Mouse (Mus musculus) layer of hippocampus, adult 8-10 months (tissue): Measurements from ENCODE around the gene Col15a1. TPM values are rescaled to one million over a fixed set of nuclear protein-coding genes. Genes with fewer than 3 reads are reported as not detected.

Source experiments
- DNase-seq, 2 experiments: peaks; one replicate each; pipeline ENCODE4 v3.0.0; 2022; ENCODE audit warnings: low spot score in 2 of 2
- total RNA-seq, 4 experiments: library from RNA; stranded (reverse); gene quantifications; 2 replicates each; pipeline ENCODE4 v1.2.4; 2022

Col15a1 gene
- total RNA-seq, 4 experiments from 2014 or later = 5.5 to 13.3 (median 5.7) TPM

GRCm38 (mm10) chr4:47302610-47303009, 94.6 kb downstream of the Col15a1 start:
- DNase-seq = no peak

- DNase-seq = no peak
Measured at GRCm38 (mm10) chr4:47303340-47303998, 95.5 kb downstream of the Col15a1 start.

- no peak for DNase-seq
Measured at GRCm38 (mm10) chr4:47309886-47310625, 102.1 kb downstream of the Col15a1 start.

GRCm38 (mm10) chr4:47310812-47311211, 102.9 kb downstream of the Col15a1 start:
- no peak for DNase-seq

GRCm38 (mm10) chr4:47311467-47311866, 103.5 kb downstream of the Col15a1 start:
- DNase-seq = no peak

- no peak for DNase-seq
Measured at GRCm38 (mm10) chr4:47311929-47312328, 104.0 kb downstream of the Col15a1 start.

GRCm38 (mm10) chr4:47312676-47313075, 104.7 kb downstream of the Col15a1 start:
- DNase-seq = peak; percentile 55 to 57

- no peak for DNase-seq
Measured at GRCm38 (mm10) chr4:47313710-47314410, 105.9 kb downstream of the Col15a1 start.

GRCm38 (mm10) chr4:47315458-47315857, 107.5 kb downstream of the Col15a1 start:
- DNase-seq = no peak

GRCm38 (mm10) chr4:47316432-47316831, 108.5 kb downstream of the Col15a1 start:
- DNase-seq = no peak

GRCm38 (mm10) chr4:47319561-47320321, 111.8 kb downstream of the Col15a1 start:
- DNase-seq = no peak

GRCm38 (mm10) chr4:47322315-47322714, 114.4 kb downstream of the Col15a1 start:
- DNase-seq = no peak

GRCm38 (mm10) chr4:47324206-47324605, 116.2 kb downstream of the Col15a1 start:
- no peak for DNase-seq

- DNase-seq = no peak
Measured at GRCm38 (mm10) chr4:47327782-47328181, 119.8 kb downstream of the Col15a1 start.

- no peak for DNase-seq
Measured at GRCm38 (mm10) chr4:47329285-47329684, 121.3 kb downstream of the Col15a1 start.

GRCm38 (mm10) chr4:47330378-47331052, 122.6 kb downstream of the Col15a1 start:
- DNase-seq = no peak

GRCm38 (mm10) chr4:47332812-47333343, 124.9 kb downstream of the Col15a1 start:
- DNase-seq = no peak

GRCm38 (mm10) chr4:47333541-47333940, 125.6 kb downstream of the Col15a1 start:
- DNase-seq = no peak

- no peak for DNase-seq
Measured at GRCm38 (mm10) chr4:47336941-47337600, 129.1 kb downstream of the Col15a1 start.

GRCm38 (mm10) chr4:47342632-47343031, 134.7 kb downstream of the Col15a1 start:
- DNase-seq = no peak
